Mouse (Mus musculus): Measurements from ENCODE around the gene Cnnm2. TPM values are rescaled to one million over a fixed set of nuclear protein-coding genes. Genes with fewer than 3 reads are reported as not detected.

Cnnm2 gene
- polyA plus RNA-seq, 1 experiment = 28.9 TPM

DNA sequence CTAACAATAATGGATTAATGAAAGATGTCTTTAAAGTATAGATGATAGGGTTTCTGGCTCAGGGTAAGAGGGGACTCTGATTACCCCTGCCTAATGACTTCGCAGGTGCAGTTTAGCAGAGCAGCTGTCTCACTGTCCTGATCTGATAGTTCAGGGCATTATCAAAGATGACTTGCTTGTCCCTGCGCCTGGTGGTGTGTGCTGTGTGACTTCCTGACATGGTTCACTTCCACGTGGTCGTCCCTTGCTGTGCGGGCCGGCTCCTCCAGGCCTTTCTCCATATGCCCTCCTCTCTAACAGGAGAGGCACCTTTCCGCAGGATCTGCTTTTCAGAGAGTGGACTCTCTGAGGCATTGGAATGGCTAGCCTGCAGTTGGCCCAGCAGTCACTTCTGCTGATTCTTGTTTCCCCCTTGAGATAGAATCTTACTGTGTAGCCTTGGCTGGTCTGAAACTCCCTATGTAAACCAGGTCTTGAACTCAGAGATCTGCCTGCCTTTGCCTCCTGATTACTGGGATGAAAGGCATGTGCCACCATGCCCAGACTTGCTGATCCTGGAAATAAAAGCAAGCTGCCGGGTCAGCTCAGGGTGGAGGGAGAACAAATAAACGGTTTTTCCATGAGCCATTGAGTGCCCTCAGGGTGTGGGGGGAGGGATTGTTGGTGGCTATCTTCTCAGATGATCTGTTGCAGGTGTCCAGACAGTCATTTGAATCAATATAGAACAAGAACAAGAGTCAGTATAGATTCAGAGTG is 44.7 kb downstream of the Cnnm2 start:
- H3K4me3 ChIP-seq (ENCODE audit: insufficient read depth, low read length) = no peak overlapping the region
- TF ChIP-seq POLR2A (IDR thresholded peaks at IDR 0.05; ENCODE audit: extremely low read depth, insufficient read depth, low read length) (no peak), CTCF (IDR thresholded peaks at IDR 0.05; ENCODE audit: extremely low read depth, insufficient read depth, low read length) (no peak)
- 0 out of 2 replicates have a peak, but pooled peaks cover 1% of the 10 kb centered on the region for H3K4me1 ChIP-seq (ENCODE audit: control insufficient read depth, insufficient read depth, low read length)
- H3K27ac ChIP-seq (ENCODE audit: insufficient read depth, low read length) = no peak overlapping the region

DNA sequence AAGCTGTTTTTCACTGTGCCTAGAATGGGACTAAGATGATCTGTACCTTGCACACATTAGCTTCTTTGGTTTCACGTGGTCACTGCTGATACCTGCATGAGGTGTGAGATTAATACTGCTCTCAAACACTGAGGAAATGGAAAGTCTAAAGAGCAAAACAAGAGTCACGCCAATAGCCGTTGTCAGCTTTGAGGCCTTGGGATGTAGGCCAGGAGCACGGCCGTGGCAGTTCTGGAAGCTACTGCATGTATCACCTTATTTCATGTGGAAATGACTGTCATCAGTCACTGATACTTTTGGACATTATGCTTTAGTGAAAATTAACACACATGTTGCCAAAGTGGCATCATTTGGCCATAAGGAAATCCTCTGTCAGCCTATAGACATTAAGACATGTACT is 46.9 kb downstream of the Cnnm2 start:
- H3K4me3 ChIP-seq (ENCODE audit: insufficient read depth, low read length) = no peak overlapping the region
- H3K27ac ChIP-seq (ENCODE audit: insufficient read depth, low read length) = no peak overlapping the region
- 0 out of 2 replicates have a peak, but pooled peaks cover 1% of the 10 kb centered on the region for H3K4me1 ChIP-seq (ENCODE audit: control insufficient read depth, insufficient read depth, low read length)
- no peak for TF ChIP-seq POLR2A (IDR thresholded peaks at IDR 0.05; ENCODE audit: extremely low read depth, insufficient read depth, low read length)
- no peak for TF ChIP-seq CTCF (IDR thresholded peaks at IDR 0.05; ENCODE audit: extremely low read depth, insufficient read depth, low read length)

DNA sequence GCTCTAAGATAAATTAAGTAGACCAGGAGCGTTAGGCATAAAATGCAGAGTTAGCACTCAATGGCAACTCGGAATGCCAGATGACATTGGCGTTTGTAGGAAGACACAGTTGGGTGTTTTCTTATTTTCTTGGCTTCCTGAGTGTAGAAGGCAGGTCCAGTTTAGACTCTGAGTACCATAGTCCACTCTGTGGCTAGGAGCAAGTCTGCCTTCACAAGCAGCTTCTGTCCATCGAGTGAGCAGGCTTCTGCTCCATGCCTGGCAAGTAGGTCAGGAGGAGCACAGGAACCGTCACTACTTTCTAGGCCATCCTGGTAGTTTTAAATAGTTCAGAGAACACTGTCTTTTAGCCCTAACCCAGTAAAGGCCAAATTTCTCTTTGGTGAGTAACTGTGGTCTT is 47.6 kb downstream of the Cnnm2 start:
- Histone ChIP-seq H3K27ac (ENCODE audit: insufficient read depth, low read length) (no peak overlapping the region), H3K4me3 (ENCODE audit: insufficient read depth, low read length) (no peak overlapping the region), H3K4me1 (ENCODE audit: control insufficient read depth, insufficient read depth, low read length) (0 out of 2 replicates have a peak, but pooled peaks cover 1% of the 10 kb centered on the region)
- TF ChIP-seq CTCF (IDR thresholded peaks at IDR 0.05; ENCODE audit: extremely low read depth, insufficient read depth, low read length) (no peak), POLR2A (IDR thresholded peaks at IDR 0.05; ENCODE audit: extremely low read depth, insufficient read depth, low read length) (no peak)

DNA sequence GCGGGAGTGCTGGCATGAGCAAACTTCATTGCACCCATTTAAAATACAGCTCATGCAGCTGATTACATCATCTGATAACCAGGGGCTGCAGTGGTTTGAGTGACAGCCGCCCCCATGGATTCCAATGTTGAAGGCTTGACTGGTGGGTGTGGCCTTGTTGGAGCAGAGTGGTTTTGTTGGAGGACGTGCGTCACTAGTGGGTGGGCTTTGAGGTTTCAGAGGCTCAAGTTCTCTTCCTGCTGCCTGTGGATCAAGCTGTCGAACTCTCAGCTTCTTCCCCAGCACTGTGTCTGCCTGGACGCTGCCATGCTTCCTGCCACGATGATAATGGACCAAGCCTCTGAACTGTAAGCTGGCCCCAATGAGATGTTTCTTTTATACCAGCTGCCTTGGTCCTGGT is 57.9 kb downstream of the Cnnm2 start:
- no peak overlapping the region for H3K4me3 ChIP-seq (ENCODE audit: insufficient read depth, low read length)

DNA sequence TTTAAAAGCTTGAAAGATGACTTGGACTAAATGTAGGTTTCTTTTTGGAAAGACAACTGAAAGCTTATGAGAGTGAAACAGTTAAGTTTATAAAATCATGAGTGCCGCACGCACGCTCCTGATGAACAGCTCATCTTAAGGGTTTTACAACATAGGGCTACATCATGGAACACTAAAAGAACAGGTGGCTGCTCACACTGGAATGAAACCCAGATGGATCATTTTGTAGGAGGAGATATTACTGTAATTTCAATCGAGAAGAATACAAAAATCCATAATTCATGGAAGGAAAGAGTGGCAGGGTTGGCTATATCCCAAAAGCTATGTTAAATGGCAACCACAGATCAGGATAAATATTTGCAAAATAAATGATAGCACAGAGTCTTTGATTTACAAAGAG is 61.1 kb downstream of the Cnnm2 start:
- H3K27ac ChIP-seq (ENCODE audit: insufficient read depth, low read length) = no peak overlapping the region
- H3K4me1 ChIP-seq (ENCODE audit: control insufficient read depth, insufficient read depth, low read length) = no peaks in the 10 kb centered on the region
- TF ChIP-seq POLR2A (IDR thresholded peaks at IDR 0.05; ENCODE audit: extremely low read depth, insufficient read depth, low read length) = no peak
- no peak for TF ChIP-seq CTCF (IDR thresholded peaks at IDR 0.05; ENCODE audit: extremely low read depth, insufficient read depth, low read length)
- no peak overlapping the region for H3K4me3 ChIP-seq (ENCODE audit: insufficient read depth, low read length)

More for the DNA sequence above, 57.9 kb downstream of the Cnnm2 start:
- Histone ChIP-seq H3K27ac (ENCODE audit: insufficient read depth, low read length) (no peak overlapping the region), H3K4me1 (ENCODE audit: control insufficient read depth, insufficient read depth, low read length) (no peaks in the 10 kb centered on the region)
- TF ChIP-seq POLR2A (IDR thresholded peaks at IDR 0.05; ENCODE audit: extremely low read depth, insufficient read depth, low read length) (no peak), CTCF (IDR thresholded peaks at IDR 0.05; ENCODE audit: extremely low read depth, insufficient read depth, low read length) (no peak)

DNA sequence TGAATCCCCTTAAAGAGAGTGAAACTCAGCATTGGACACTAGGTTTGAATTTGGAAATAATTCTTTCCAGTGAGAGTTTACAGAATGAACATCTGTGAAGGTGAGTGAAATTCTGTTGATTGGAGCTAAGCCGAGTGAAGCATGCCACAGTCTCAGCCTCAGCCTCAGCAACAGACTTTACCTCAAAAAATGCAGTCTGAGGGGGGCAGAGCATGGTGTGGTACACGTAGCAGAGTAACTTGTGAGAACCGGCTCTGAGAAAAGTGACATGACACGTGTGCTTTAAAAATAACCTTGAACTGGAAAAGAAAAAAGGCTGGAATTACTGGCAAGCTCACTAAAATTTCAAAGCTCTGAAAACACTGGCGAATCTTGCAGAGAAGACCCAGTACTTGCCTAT is 62.4 kb downstream of the Cnnm2 start:
- H3K27ac ChIP-seq (ENCODE audit: insufficient read depth, low read length) = no peak overlapping the region
- no peaks in the 10 kb centered on the region for H3K4me1 ChIP-seq (ENCODE audit: control insufficient read depth, insufficient read depth, low read length)
- H3K4me3 ChIP-seq (ENCODE audit: insufficient read depth, low read length) = no peak overlapping the region
- TF ChIP-seq CTCF (IDR thresholded peaks at IDR 0.05; ENCODE audit: extremely low read depth, insufficient read depth, low read length) (no peak), POLR2A (IDR thresholded peaks at IDR 0.05; ENCODE audit: extremely low read depth, insufficient read depth, low read length) (no peak)

DNA sequence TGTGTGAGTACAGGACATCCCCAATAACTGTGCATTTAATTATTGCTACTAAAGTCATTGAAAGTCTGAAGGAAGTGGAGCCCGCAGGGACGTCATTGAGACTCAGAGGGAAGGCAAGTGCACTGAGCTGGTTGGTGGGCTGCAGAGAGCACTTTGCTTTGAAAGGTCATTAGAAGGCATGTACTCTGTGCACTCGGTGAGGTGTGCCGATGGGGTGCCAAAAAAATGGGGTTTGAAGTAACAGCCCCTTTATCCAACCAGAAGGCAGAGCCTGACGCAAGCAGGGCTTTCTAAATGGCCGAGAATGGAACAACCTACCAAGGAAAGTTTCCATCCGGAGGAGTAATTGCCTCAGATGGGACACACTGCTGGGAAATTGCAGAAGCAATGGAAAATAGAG is 63.5 kb downstream of the Cnnm2 start:
- no peak overlapping the region for H3K27ac ChIP-seq (ENCODE audit: insufficient read depth, low read length)

DNA sequence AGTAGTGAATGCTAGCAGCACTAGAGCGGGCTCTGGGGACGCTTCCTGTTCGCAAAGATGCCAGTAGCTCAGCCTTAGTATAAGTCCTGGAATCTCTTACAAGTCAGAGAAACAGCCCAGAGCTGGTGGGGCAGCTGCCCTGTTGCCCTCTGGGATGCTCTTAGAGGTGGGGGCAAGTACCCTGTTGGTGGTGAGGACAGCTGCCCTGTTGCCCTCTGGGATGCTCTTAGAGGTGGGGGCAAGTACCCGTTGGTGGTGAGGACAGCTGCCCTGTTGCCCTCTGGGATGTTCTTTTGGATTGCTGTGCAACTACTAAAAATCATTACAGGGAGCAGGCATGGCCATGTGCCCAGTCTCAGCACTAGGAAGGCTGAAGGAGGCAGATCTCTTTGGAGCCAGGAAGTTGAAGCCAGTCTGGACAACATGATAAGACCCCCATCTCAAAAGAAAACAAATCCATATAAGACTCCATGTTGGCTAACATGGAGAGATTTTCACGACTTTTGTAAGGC is 66.3 kb downstream of the Cnnm2 start:
- TF ChIP-seq CTCF (IDR thresholded peaks at IDR 0.05; ENCODE audit: extremely low read depth, insufficient read depth, low read length) = no peak
- no peak for TF ChIP-seq POLR2A (IDR thresholded peaks at IDR 0.05; ENCODE audit: extremely low read depth, insufficient read depth, low read length)
- Histone ChIP-seq H3K4me1 (ENCODE audit: control insufficient read depth, insufficient read depth, low read length) (0 out of 2 replicates have a peak, but pooled peaks cover 2% of the 10 kb centered on the region), H3K27ac (ENCODE audit: insufficient read depth, low read length) (no peak overlapping the region), H3K4me3 (ENCODE audit: insufficient read depth, low read length) (no peak overlapping the region)

More for the DNA sequence above, 63.5 kb downstream of the Cnnm2 start:
- Histone ChIP-seq H3K4me3 (ENCODE audit: insufficient read depth, low read length) (no peak overlapping the region), H3K4me1 (ENCODE audit: control insufficient read depth, insufficient read depth, low read length) (no peaks in the 10 kb centered on the region)
- TF ChIP-seq POLR2A (IDR thresholded peaks at IDR 0.05; ENCODE audit: extremely low read depth, insufficient read depth, low read length) = no peak
- TF ChIP-seq CTCF (IDR thresholded peaks at IDR 0.05; ENCODE audit: extremely low read depth, insufficient read depth, low read length) = no peak

DNA sequence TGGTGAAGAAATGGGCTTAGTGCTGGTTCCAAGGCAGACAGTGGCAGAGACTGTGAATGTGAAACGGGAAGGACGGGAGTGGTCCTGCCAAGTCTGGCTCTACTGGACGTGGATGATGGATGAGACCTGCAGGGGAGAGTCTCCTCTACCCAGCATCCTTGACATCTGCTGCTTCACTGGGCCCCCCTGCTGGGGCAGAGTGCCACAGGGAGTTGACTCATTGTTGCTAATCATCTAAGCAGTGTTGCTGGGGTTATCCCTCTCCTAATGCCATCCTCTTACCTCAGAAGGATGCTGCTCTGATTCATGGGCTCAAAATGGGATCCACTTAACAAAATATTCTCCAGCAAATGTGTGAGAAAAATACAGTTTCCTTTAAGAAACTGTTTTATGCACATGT is 67.6 kb downstream of the Cnnm2 start:
- peaks cover 3% of the 10 kb centered on the region; the same call in 1 of the 2 replicates for H3K4me1 ChIP-seq (ENCODE audit: control insufficient read depth, insufficient read depth, low read length)
- no peak overlapping the region for H3K27ac ChIP-seq (ENCODE audit: insufficient read depth, low read length)
- TF ChIP-seq POLR2A (IDR thresholded peaks at IDR 0.05; ENCODE audit: extremely low read depth, insufficient read depth, low read length) (no peak), CTCF (IDR thresholded peaks at IDR 0.05; ENCODE audit: extremely low read depth, insufficient read depth, low read length) (no peak)
- no peak overlapping the region for H3K4me3 ChIP-seq (ENCODE audit: insufficient read depth, low read length)

DNA sequence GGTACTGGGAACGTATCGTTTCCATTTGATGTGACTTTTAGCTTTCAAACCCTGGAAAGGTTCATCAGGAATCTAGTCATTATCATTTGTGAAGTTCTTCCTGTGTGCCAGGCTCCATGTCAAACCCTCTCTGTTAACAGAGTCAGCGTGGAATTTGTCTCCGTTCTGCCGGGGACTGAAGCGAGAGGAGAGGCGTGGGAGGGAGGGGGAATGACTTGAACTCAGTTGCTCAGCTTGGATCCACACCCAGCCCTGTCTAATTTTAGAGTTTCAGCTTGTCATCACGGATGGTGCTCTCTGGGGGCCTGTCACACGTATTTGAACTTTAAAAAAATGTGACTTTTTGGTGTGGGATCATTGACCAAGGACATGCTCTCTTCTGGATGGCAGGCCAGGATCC is 70.0 kb downstream of the Cnnm2 start:
- H3K27ac ChIP-seq (ENCODE audit: insufficient read depth, low read length) = no peak overlapping the region

More for the DNA sequence above, 70.0 kb downstream of the Cnnm2 start:
- Histone ChIP-seq H3K4me1 (ENCODE audit: control insufficient read depth, insufficient read depth, low read length) (peaks cover 10% of the 10 kb centered on the region), H3K4me3 (ENCODE audit: insufficient read depth, low read length) (no peak overlapping the region)
- TF ChIP-seq POLR2A (IDR thresholded peaks at IDR 0.05; ENCODE audit: extremely low read depth, insufficient read depth, low read length) = no peak
- TF ChIP-seq CTCF (IDR thresholded peaks at IDR 0.05; ENCODE audit: extremely low read depth, insufficient read depth, low read length) = no peak

Data from cortical plate, adult 2 months (tissue).